Mouse (Mus musculus) embryonic fibroblast, embryonic 13.5 days (primary cell): ENCODE data around the gene Hsf2bp.

Experiments
- CTCF ChIP-seq: IDR thresholded peaks from 2 replicates; pipeline ENCODE4 v1.5.1; 2011; ENCODE audit warnings: mild to moderate bottlenecking, control low read depth, low read length, moderate library complexity, borderline replicate concordance; ENCODE audit not compliant: insufficient read depth
- POLR2A ChIP-seq: IDR thresholded peaks from 2 replicates; pipeline ENCODE4 v1.6.1; 2011; ENCODE audit warnings: low read depth, mild to moderate bottlenecking, control low read depth, low read length, moderate library complexity

DNA sequence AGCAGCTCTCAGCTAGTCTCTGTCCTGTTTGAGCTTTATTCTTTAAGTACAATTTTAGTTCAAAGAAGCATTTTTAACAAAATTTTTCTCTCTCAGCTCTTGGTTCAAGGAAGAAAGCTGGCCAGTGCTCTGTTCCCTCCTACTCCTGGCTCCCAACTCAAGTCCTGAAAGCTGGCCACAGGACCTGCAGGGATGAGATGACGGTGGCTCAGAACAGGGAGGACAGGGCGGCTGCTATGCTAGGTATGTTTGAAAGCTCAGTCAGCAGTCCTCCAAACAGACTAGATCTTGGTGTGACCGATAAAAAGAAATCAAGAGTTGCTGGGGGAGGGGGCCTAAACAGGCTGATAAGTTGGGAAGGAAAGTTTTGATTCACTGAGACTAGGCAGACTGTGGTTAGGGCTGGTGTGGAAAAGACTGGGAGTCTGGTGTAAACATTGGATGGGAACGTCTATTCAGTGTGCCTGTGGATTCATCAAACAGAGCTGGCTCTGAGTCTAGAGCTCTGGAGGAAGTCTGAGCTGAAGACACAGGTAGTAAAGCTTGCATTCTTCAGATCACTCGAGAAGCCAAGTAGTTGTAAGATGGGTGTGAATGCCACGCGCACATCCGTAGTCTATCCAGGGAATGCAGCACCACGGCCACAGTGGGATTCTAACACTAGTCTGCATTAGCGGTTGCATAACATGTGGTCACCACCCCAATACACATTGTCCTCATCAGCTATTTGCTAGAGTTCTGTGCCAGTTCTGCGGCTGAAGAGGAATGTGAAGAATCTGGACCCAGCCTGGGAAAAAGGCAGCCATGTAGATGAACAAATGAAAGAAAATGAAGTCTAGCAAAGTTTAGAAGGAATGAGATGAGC is 53.6 kb downstream of the Hsf2bp start:
- TF ChIP-seq POLR2A (peak; percentile 12; the same call in 1 of the 2 replicates), CTCF (no peak)
